Mouse (Mus musculus) lung, embryonic 16.5 days (tissue): ENCODE measurements around the gene Kcnip1. TPM values are rescaled to one million over a fixed set of nuclear protein-coding genes. Genes with fewer than 3 reads are reported as not detected.

Experiments used
- ATAC-seq: fragments of 200-750 bp; cut with Nextera tagmentation; 2 replicates; pipeline ENCODE4 v1.8.0; 2017; ENCODE audit warnings: low read depth, mild to moderate bottlenecking, moderate library complexity
- H3K27ac ChIP-seq: fragments of 300-500 bp; sonication (generic); 2 replicates; pipeline ENCODE4 v1.5.1; 2014; ENCODE audit warnings: mild to moderate bottlenecking, control low read depth, low read length
- H3K27me3 ChIP-seq: fragments of 300-500 bp; sonication (generic); 2 replicates; pipeline ENCODE4 v1.6.1; 2014; ENCODE audit warnings: low read depth, low read length, mixed read lengths; ENCODE audit not compliant: control insufficient read depth, insufficient read depth
- H3K36me3 ChIP-seq: fragments of 300-500 bp; sonication (generic); 2 replicates; pipeline ENCODE4 v1.6.1; 2014; ENCODE audit warnings: low read length; ENCODE audit not compliant: control insufficient read depth, insufficient read depth
- H3K4me1 ChIP-seq: fragments of 300-500 bp; sonication (generic); replicated peaks from 2 replicates; pipeline ENCODE4 v1.6.1; 2014; ENCODE audit warnings: low read length, mixed read lengths; ENCODE audit not compliant: control insufficient read depth, insufficient read depth
- H3K4me2 ChIP-seq: fragments of 300-500 bp; sonication (generic); 2 replicates; pipeline ENCODE4 v1.6.1; 2014; ENCODE audit warnings: low read depth, low read length, control low read depth
- H3K4me3 ChIP-seq: fragments of 300-500 bp; sonication (generic); 2 replicates; pipeline ENCODE4 v1.5.1; 2014; ENCODE audit warnings: mild to moderate bottlenecking, low read length, control low read depth
- H3K9ac ChIP-seq: fragments of 300-500 bp; sonication (generic); 2 replicates; pipeline ENCODE4 v1.6.1; 2014; ENCODE audit warnings: low read length, control low read depth
- H3K9me3 ChIP-seq: fragments of 300-500 bp; sonication (generic); 2 replicates; pipeline ENCODE4 v1.6.1; 2016; ENCODE audit warnings: low read length; ENCODE audit not compliant: control insufficient read depth
- WGBS: fragments of 180-500 bp; shearing (Covaris S2); extraction: QIAGEN DNeasy Blood & Tissue Kit; methylation state at CpG from one replicate; pipeline ENCODE4 v1.1.7; 2014; 5-methylcytosine and 5-hydroxymethylcytosine counted together
- polyA plus RNA-seq: library from polyadenylated mRNA; unstranded; fragments of >200 nt; fragmentation: Nextera tagmentation; extraction: Ambion mirVana; gene quantifications from 2 replicates; pipeline ENCODE4 v1.2.1, GENCODE M21; 2015

Kcnip1 gene
- polyA plus RNA-seq, 1 experiment from 2014 or later = 0.68 TPM

DNA sequence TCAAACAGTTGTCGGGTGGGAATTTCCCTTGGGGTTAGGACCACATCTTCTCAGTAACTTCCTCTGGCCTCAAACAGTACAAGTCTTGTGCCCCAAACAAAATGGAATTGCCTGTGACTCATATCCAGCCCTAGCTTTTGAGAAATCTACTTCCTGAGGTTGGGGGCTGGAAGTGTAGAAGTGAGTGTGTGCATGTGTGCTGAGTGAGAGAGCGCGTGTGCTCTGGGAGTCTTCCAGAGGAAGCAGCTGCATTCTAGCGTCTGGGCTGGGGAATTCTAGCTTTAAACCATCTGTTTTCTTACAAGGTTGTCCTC is 17.9 kb upstream of the Kcnip1 start:
- no peak overlapping the region for H3K9ac ChIP-seq
- no peaks in the 10 kb centered on the region for H3K27me3 ChIP-seq
- H3K4me1 ChIP-seq = peaks cover 2% of the 10 kb centered on the region; the same call in 1 of the 2 replicates
- no peaks in the 10 kb centered on the region for H3K9me3 ChIP-seq
- 33% methylated on average over 4 of the region's 4 CpGs for WGBS
- H3K36me3 ChIP-seq = no peaks in the 10 kb centered on the region
- no peak overlapping the region; the same call in 1 of the 2 replicates for H3K27ac ChIP-seq
- no peak overlapping the region for H3K4me2 ChIP-seq
- ATAC-seq = peak; percentile 68; the same call in 1 of the 2 replicates
- H3K4me3 ChIP-seq = no peak overlapping the region

DNA sequence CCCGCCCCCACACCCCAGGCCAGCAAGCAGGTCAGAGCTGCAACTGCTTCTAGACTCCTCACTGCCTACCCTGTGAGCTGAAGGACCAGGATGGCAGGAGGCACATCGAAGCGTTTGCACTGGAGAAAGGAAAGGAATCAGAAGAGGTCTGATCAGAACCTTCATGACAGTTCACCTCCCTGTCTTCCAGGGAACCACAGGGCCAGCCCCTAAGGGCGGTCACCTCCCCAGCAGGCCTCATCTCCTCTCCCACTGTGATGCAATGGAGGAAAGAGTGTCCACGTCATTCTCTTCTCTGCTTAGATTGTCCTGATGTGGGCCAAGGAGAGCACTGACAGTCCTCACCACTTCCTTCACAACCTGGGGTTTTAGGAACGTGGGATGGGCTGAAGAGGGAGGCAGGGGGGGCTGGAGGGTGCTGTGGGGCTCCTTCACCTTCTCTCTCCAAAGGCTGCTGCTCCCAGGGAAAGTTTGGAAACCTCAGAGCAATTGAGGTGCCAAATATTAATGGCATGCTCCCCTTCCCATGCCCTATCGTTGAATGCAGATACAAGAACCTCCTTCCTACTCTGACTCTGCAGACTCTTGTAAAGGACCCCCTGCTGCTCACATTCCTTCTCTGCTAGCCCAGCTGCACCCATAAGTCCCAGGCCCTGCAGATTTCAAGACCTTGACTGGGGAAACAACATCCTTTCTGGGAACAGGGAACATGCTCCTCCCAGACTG is 17.3 kb upstream of the Kcnip1 start:
- Histone ChIP-seq H3K4me3 (no peak overlapping the region), H3K36me3 (no peaks in the 10 kb centered on the region), H3K27ac (no peak overlapping the region; the same call in 1 of the 2 replicates), H3K9me3 (no peaks in the 10 kb centered on the region), H3K27me3 (no peaks in the 10 kb centered on the region), H3K9ac (no peak overlapping the region), H3K4me1 (peaks cover 2% of the 10 kb centered on the region; the same call in 1 of the 2 replicates), H3K4me2 (no peak overlapping the region)
- WGBS = 57% methylated on average over 7 of the region's 7 CpGs
- no peak; the same call in 1 of the 2 replicates for ATAC-seq

DNA sequence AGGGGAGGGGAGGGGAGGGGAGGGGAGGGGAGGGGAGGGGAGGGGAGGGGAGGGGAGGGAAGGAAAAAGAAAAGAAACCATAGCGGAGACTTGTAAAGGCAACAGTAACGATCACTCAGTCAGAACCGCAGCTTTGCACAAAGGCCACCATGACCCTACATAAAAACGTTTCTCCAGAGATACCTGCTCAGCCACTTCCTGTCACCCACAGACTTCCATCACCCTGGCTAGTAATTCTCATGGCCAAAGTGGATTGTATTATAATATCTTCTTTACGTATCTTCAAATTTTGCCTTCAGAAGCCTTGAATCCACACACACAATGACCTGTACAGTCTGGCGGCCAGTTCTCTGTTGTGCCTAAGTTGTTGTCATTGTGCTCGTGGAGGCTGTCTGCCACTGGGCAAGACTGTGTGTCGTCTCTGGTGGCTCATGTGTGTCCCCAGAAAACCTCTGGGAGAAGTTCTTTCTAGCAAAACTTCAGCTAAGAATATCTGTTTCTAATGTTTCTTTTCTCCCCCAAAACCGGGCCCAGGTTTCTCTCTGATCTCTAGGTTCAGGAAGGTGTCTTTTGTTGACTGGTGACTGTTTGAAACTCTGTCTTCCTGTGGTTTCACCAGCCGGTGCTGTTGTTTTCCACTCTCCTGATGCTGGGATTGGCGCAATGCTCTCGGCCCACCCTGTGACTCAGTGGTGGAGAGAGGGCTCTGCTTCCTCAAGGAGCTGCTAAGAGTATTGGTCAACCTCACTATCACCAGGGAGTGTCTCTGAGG is 16.6 kb upstream of the Kcnip1 start:
- Histone ChIP-seq H3K27ac (no peak overlapping the region), H3K4me3 (no peak overlapping the region), H3K9ac (no peak overlapping the region), H3K27me3 (no peaks in the 10 kb centered on the region), H3K4me1 (peaks cover 2% of the 10 kb centered on the region; the same call in 1 of the 2 replicates), H3K9me3 (no peaks in the 10 kb centered on the region), H3K36me3 (no peaks in the 10 kb centered on the region), H3K4me2 (no peak overlapping the region)
- 76% methylated on average over 12 of the region's 12 CpGs for WGBS
- ATAC-seq = no peak

DNA sequence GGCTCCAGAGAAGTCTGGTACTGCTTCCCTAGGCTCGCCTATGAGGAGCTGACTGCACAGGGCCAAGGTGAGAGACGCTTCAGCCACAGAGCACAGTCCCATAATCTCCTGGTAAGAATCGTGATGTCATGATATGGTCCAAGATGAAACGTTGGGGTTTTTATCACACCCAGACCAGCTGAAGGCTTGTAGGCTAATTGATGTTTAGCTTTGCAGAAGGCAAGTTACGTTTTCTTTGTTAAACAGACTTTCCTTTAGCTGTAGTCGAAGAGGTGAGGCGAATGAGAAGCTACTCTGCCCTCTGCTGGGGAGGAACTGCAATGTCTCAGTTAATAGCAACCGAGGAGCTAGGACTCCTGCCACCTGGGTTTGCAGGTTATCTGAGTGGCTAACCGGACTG is 15.8 kb upstream of the Kcnip1 start:
- Histone ChIP-seq H3K27ac (no peak overlapping the region), H3K9me3 (no peaks in the 10 kb centered on the region), H3K9ac (no peak overlapping the region), H3K36me3 (no peaks in the 10 kb centered on the region), H3K27me3 (no peaks in the 10 kb centered on the region), H3K4me2 (no peak overlapping the region), H3K4me1 (peaks cover 2% of the 10 kb centered on the region; the same call in 1 of the 2 replicates), H3K4me3 (no peak overlapping the region)
- WGBS = 28% methylated on average over 9 of the region's 9 CpGs
- ATAC-seq = no peak; the same call in 1 of the 2 replicates

DNA sequence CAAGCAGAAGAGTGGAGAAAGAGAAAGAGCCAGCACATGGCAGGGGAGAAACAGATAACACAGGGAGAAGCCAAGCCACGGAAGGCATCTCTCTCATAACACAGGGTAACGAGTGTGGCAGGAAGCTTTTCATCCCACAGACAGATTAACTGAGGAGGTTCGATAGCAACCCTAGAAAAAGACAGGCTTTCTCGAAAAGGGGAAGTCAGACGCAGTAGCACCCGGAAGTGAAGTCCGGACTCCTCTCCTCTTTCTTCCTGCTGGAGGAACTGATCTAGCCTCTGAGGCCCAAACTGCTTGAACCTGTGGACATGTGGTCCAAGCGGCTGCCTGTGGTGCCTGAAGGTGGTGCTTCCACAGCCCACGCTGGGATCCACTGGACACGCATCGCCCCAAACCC is 15.3 kb upstream of the Kcnip1 start:
- Histone ChIP-seq H3K4me3 (no peak overlapping the region), H3K9ac (no peak overlapping the region), H3K27ac (no peak overlapping the region), H3K4me2 (no peak overlapping the region), H3K27me3 (no peaks in the 10 kb centered on the region), H3K9me3 (no peaks in the 10 kb centered on the region), H3K36me3 (no peaks in the 10 kb centered on the region), H3K4me1 (peaks cover 2% of the 10 kb centered on the region; the same call in 1 of the 2 replicates)
- WGBS = 72% methylated on average over 11 of the region's 11 CpGs
- no peak for ATAC-seq

DNA sequence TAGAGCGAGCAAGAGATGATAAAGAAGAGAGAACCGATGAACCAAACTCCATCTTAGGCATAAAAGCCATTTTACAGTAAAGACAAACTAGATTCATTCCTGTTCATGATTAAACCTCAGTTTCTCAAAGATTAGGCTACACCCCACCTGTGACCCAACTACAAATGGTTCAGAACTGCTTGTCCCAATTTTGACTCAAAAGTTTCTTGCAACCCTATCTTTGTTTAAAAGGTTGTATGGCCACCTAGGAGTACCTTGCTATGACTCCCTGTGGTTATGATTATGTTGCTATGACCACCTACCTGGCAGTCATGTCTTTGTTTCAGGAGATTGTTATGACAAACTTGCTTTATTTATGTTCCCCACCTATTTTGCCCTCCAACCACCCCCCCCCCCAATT is 14.7 kb upstream of the Kcnip1 start:
- H3K4me3 ChIP-seq = no peak overlapping the region
- H3K27ac ChIP-seq = no peak overlapping the region
- H3K9ac ChIP-seq = no peak overlapping the region
- WGBS = 66% methylated on average over 2 of the region's 2 CpGs
- H3K36me3 ChIP-seq = no peaks in the 10 kb centered on the region
- H3K4me2 ChIP-seq = no peak overlapping the region
- ATAC-seq = no peak
- H3K9me3 ChIP-seq = no peaks in the 10 kb centered on the region
- peaks cover 2% of the 10 kb centered on the region; the same call in 1 of the 2 replicates for H3K4me1 ChIP-seq
- H3K27me3 ChIP-seq = no peaks in the 10 kb centered on the region

DNA sequence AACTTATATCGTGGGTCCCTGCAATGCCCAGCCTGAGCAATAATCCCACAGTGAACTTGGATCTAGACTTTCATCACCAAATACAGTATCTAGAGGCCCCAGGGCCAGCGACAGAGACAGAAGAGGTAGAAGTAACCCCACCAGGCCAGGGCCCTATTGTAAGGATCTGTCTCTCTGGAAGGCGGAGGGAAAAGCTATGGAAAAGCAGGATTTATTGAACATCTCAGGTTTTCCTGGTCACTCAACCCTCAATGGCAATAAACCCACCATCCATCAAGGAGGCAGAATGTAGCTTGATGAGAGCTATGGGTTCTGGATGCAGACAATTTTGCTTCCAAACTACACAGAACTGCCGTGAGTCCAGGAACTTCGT is 9.6 kb upstream of the Kcnip1 start:
- no peaks in the 10 kb centered on the region for H3K4me1 ChIP-seq
- ATAC-seq = no peak
- WGBS = 76% methylated on average over 5 of the region's 5 CpGs
- H3K4me3 ChIP-seq = no peak overlapping the region
- no peak overlapping the region for H3K4me2 ChIP-seq
- H3K27me3 ChIP-seq = no peaks in the 10 kb centered on the region
- H3K9ac ChIP-seq = no peak overlapping the region
- no peaks in the 10 kb centered on the region for H3K9me3 ChIP-seq
- no peaks in the 10 kb centered on the region for H3K36me3 ChIP-seq
- H3K27ac ChIP-seq = no peak overlapping the region

DNA sequence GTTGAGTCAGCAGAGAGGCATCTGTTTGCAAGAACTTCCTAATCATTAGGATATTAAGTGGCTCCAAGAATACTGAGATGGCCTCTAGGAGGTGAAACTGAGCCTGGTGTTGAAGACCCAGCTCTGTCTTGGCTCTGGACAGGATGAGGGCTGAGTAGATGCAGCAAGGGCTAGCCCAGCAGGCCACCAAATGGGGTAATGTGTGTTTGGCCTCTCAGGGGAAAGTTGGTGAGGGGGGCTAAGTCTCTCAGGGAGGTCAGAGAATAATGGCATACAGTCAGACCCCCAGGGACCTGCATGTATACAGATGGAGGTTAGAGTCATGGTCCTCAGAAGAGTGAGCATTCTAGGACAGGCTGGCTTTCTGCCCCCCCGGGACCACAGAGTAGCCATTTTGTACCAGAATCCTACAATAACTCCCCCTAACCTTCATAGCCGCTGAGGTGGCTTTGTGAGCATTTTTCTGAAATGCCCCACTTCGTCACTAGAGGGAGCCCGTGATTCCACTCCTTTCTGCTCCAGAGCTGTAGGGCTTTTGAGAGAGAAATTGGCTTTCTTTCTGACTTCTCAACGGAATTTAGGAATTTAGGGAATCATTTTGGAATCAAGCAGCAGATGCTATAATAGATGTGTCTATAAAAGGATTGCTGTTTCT is 9.1 kb upstream of the Kcnip1 start:
- H3K4me1 ChIP-seq = no peaks in the 10 kb centered on the region
- no peak overlapping the region for H3K4me2 ChIP-seq
- no peaks in the 10 kb centered on the region for H3K9me3 ChIP-seq
- no peak overlapping the region for H3K9ac ChIP-seq
- ATAC-seq = no peak
- H3K27me3 ChIP-seq = no peaks in the 10 kb centered on the region
- no peak overlapping the region for H3K27ac ChIP-seq
- no peak overlapping the region for H3K4me3 ChIP-seq
- H3K36me3 ChIP-seq = no peaks in the 10 kb centered on the region
- WGBS = 5% methylated on average over 5 of the region's 5 CpGs

DNA sequence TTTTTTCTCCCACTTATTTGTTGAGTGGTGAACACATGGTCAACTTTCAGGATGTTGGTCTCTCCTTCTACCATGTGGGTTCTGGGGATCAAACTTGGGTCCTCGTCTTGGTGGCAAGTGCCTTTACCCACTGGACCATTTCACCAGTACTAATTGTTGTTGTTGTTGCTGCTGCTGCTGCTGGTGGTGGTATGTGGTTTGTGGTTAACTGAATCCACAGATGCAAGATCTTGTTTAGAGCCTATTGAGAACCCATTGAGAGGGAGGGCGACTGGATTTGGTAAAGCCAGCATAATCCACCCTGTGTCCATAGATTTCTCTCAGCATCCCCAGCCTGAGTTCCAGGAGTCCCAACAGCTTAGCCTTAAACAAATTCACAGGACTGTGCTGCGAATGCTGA is 7.5 kb upstream of the Kcnip1 start:
- Histone ChIP-seq H3K27ac (no peak overlapping the region), H3K4me1 (no peaks in the 10 kb centered on the region), H3K27me3 (no peaks in the 10 kb centered on the region), H3K4me2 (no peak overlapping the region), H3K4me3 (no peak overlapping the region), H3K9ac (no peak overlapping the region), H3K36me3 (no peaks in the 10 kb centered on the region), H3K9me3 (no peaks in the 10 kb centered on the region)
- no peak for ATAC-seq
- WGBS = 77% methylated on average over 3 of the region's 3 CpGs
